Mouse (Mus musculus) neural tube, embryonic 12.5 days (tissue): Measurements from ENCODE around the gene Snx21. TPM values are rescaled to one million over a fixed set of nuclear protein-coding genes. Genes with fewer than 3 reads are reported as not detected.

Experiments used
- ATAC-seq: fragments of 200-750 bp; cut with Nextera tagmentation; 2 replicates; pipeline ENCODE4 v1.8.0; 2017; ENCODE audit warnings: low read depth, mild to moderate bottlenecking, moderate TSS enrichment, moderate library complexity; ENCODE audit not compliant: low FRiP score
- H3K27ac ChIP-seq: fragments of 300-500 bp; sonication (generic); 2 replicates; pipeline ENCODE4 v1.5.1; 2016
- H3K27me3 ChIP-seq: fragments of 300-500 bp; sonication (generic); replicated peaks from 2 replicates; pipeline ENCODE4 v1.6.1; 2016; ENCODE audit warnings: mild to moderate bottlenecking
- H3K36me3 ChIP-seq: fragments of 300-500 bp; sonication (generic); 2 replicates; pipeline ENCODE4 v1.6.1; 2016; ENCODE audit warnings: mild to moderate bottlenecking
- H3K4me1 ChIP-seq: fragments of 300-500 bp; sonication (generic); 2 replicates; pipeline ENCODE4 v1.6.1; 2016
- H3K4me2 ChIP-seq: fragments of 300-500 bp; sonication (generic); replicated peaks from 2 replicates; pipeline ENCODE4 v1.6.1; 2016; ENCODE audit warnings: mild to moderate bottlenecking
- H3K4me3 ChIP-seq: fragments of 300-500 bp; sonication (generic); 2 replicates; pipeline ENCODE4 v1.5.1; 2016
- H3K9ac ChIP-seq: fragments of 300-500 bp; sonication (generic); 2 replicates; pipeline ENCODE4 v1.6.1; 2016; ENCODE audit warnings: mild to moderate bottlenecking
- H3K9me3 ChIP-seq: fragments of 300-500 bp; sonication (generic); 2 replicates; pipeline ENCODE4 v1.6.1; 2016; ENCODE audit warnings: mild to moderate bottlenecking
- WGBS: fragments of 180-500 bp; shearing (Covaris S2); methylation state at CpG from one replicate; pipeline ENCODE4 v1.1.7; 2016; 5-methylcytosine and 5-hydroxymethylcytosine counted together
- polyA plus RNA-seq: library from polyadenylated mRNA; unstranded; fragments of >200 nt; fragmentation: Nextera tagmentation; extraction: Ambion mirVana; gene quantifications from 2 replicates; pipeline ENCODE4 v1.2.1, GENCODE M21; 2016

The Snx21 gene
- polyA plus RNA-seq, 1 experiment from 2014 or later = 15.6 TPM

DNA sequence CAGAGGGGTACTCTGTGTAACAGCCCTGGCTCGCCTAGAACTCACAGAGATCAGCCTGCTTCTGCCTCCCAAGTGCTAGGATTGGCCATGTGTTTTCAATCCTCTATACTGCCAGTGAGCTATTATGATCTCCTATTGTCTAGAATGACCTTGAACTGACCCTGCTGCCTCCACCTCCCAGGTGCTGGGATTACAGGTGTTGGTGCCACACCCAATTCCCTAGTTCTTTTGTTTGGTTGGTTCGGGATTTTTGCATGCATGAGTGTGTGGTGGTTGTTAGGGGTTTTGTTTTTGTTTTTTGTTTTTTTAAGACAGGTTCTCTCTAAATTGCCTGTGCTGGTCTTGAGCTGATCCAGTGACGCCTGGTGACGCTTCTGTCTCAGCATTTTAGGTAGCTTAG lies 38.3 kb downstream of the Snx21 start:
- H3K4me2 ChIP-seq = peak overlapping the region; percentile 67
- H3K4me1 ChIP-seq = peaks cover 5% of the 10 kb centered on the region; the same call in 1 of the 2 replicates
- H3K36me3 ChIP-seq = peaks cover 62% of the 10 kb centered on the region

GRCm38 (mm10) chr2:164825521-164825920 lies 39.9 kb downstream of the Snx21 start:
- ATAC-seq = no peak
- peaks cover 54% of the 10 kb centered on the region for H3K36me3 ChIP-seq

More for the DNA sequence above, 38.3 kb downstream of the Snx21 start:
- no peaks in the 10 kb centered on the region for H3K27me3 ChIP-seq
- no peaks in the 10 kb centered on the region; the same call in 1 of the 2 replicates for H3K9me3 ChIP-seq
- no peak for ATAC-seq
- no peak overlapping the region for H3K4me3 ChIP-seq
- no peak overlapping the region for H3K9ac ChIP-seq
- H3K27ac ChIP-seq = no peak overlapping the region
- WGBS = 91% methylated on average over 4 of the region's 4 CpGs

GRCm38 (mm10) chr2:164827146-164827850 lies 41.7 kb downstream of the Snx21 start:
- ATAC-seq = no peak
- H3K4me1 ChIP-seq = peaks cover 3% of the 10 kb centered on the region; the same call in 1 of the 2 replicates
- H3K4me3 ChIP-seq = no peak overlapping the region
- no peaks in the 10 kb centered on the region; the same call in 1 of the 2 replicates for H3K9me3 ChIP-seq
- H3K27ac ChIP-seq = no peak overlapping the region
- H3K27me3 ChIP-seq = no peaks in the 10 kb centered on the region
- 92% methylated on average over 16 of the region's 16 CpGs for WGBS
- H3K4me2 ChIP-seq = no peak overlapping the region
- H3K9ac ChIP-seq = no peak overlapping the region
- H3K36me3 ChIP-seq = peaks cover 43% of the 10 kb centered on the region

More at GRCm38 (mm10) chr2:164825521-164825920, 39.9 kb downstream of the Snx21 start:
- WGBS = 95% methylated on average over 17 of the region's 17 CpGs
- Histone ChIP-seq H3K27ac (no peak overlapping the region), H3K4me2 (no peak overlapping the region), H3K4me1 (peaks cover 5% of the 10 kb centered on the region; the same call in 1 of the 2 replicates), H3K9me3 (no peaks in the 10 kb centered on the region; the same call in 1 of the 2 replicates), H3K27me3 (no peaks in the 10 kb centered on the region), H3K9ac (no peak overlapping the region), H3K4me3 (no peak overlapping the region)

- H3K4me2 ChIP-seq = no peak within 1 kb of the TSS
- H3K4me3 ChIP-seq = no peak within 1 kb of the TSS
- peaks cover 43% of the 10 kb centered on the region for H3K36me3 ChIP-seq
- H3K27me3 ChIP-seq = no peaks in the 10 kb centered on the region
- peaks cover 7% of the 10 kb centered on the region for H3K4me1 ChIP-seq
- ATAC-seq = no peak
- H3K9ac ChIP-seq = no peak within 1 kb of the TSS
- WGBS = 90% methylated on average over 6 of the region's 6 CpGs
- H3K9me3 ChIP-seq = no peaks in the 10 kb centered on the region; the same call in 1 of the 2 replicates
- H3K27ac ChIP-seq = no peak within 1 kb of the TSS
Measured at GRCm38 (mm10) chr2:164828437-164828836, 42.8 kb downstream of the Snx21 start, which contains the start of gene Spata25. TSS of gene Spata25 (minus strand) at chr2:164828537.

- Histone ChIP-seq H3K4me1 (peaks cover 10% of the 10 kb centered on the region), H3K9me3 (no peaks in the 10 kb centered on the region; the same call in 1 of the 2 replicates), H3K27ac (no peak overlapping the region), H3K36me3 (peaks cover 43% of the 10 kb centered on the region), H3K4me2 (no peak overlapping the region), H3K4me3 (no peak overlapping the region), H3K27me3 (no peaks in the 10 kb centered on the region), H3K9ac (no peak overlapping the region)
- WGBS = 98% methylated on average over 1 of the region's 1 CpGs
- ATAC-seq = no peak
Measured at GRCm38 (mm10) chr2:164829090-164829489, 43.5 kb downstream of the Snx21 start.

GRCm38 (mm10) chr2:164831029-164831428 lies 45.4 kb downstream of the Snx21 start:
- 88% methylated on average over 10 of the region's 10 CpGs for WGBS
- H3K27me3 ChIP-seq = no peaks in the 10 kb centered on the region
- no peak for ATAC-seq
- H3K36me3 ChIP-seq = peaks cover 32% of the 10 kb centered on the region
- no peaks in the 10 kb centered on the region; the same call in 1 of the 2 replicates for H3K9me3 ChIP-seq
- peaks cover 22% of the 10 kb centered on the region for H3K4me1 ChIP-seq
- no peak overlapping the region for H3K4me3 ChIP-seq
- H3K9ac ChIP-seq = no peak overlapping the region
- no peak overlapping the region for H3K4me2 ChIP-seq
- no peak overlapping the region for H3K27ac ChIP-seq

DNA sequence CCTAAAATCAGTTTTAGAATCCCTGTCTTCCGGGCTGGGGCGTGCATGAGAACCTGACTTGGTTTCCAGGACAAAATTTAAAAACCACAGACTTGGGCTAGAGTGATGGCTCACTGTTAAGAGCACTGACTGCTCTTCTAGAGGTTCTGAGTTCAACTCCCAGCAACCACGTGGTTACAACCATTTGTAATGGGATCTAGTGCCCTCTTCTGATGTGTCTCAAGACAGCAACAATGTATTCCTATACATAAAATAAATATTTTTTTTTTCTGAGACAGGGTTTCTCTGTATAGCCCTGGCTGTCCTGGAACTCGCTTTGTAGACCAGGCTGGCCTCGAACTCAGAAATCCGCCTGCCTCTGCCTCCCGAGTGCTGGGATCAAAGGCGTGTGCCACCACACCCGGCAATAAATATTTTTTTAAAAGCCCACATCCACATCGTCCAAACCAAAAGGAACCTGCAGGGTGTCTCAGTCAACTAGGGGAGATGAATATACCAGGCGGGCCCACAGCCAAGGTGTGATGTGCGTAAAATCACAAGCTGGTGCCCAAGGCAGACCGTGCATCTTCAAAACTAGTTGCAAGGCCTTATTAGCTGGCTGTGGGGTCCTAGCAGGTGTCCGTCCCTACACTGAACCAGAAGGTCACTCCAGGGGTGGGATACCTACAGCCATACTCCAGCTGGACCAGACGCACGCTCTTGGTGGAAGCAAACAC lies 46.6 kb downstream of the Snx21 start:
- Histone ChIP-seq H3K9ac (peak overlapping the region; percentile 64), H3K27ac (no peak overlapping the region; the same call in 1 of the 2 replicates), H3K9me3 (no peaks in the 10 kb centered on the region; the same call in 1 of the 2 replicates), H3K36me3 (peaks cover 28% of the 10 kb centered on the region), H3K4me1 (peaks cover 22% of the 10 kb centered on the region), H3K4me3 (peak overlapping the region; percentile 61; the same call in 1 of the 2 replicates), H3K27me3 (no peaks in the 10 kb centered on the region), H3K4me2 (peak overlapping the region; percentile 92)
- no peak; the same call in 1 of the 2 replicates for ATAC-seq
- 63% methylated on average over 16 of the region's 16 CpGs for WGBS

GRCm38 (mm10) chr2:164832748-164833301 lies 47.2 kb downstream of the Snx21 start, which contains the start of gene Ctsa:
TSS of gene Ctsa (plus strand) at chr2:164832873.
- H3K4me3 ChIP-seq = peak within 1 kb of the TSS; percentile 61
- peak; percentile 57 for ATAC-seq
- H3K27ac ChIP-seq = peak within 1 kb of the TSS; percentile 55; the same call in 1 of the 2 replicates
- peak within 1 kb of the TSS; percentile 92 for H3K4me2 ChIP-seq
- peaks cover 22% of the 10 kb centered on the region for H3K4me1 ChIP-seq
- H3K27me3 ChIP-seq = no peaks in the 10 kb centered on the region
- H3K9me3 ChIP-seq = no peaks in the 10 kb centered on the region; the same call in 1 of the 2 replicates
- 1% methylated on average over 35 of the region's 35 CpGs for WGBS
- H3K9ac ChIP-seq = peak within 1 kb of the TSS; percentile 70
- H3K36me3 ChIP-seq = peaks cover 25% of the 10 kb centered on the region

- H3K4me2 ChIP-seq = peak within 1 kb of the TSS; percentile 92
- ATAC-seq = peak; percentile 73
- H3K27me3 ChIP-seq = no peaks in the 10 kb centered on the region
- H3K9ac ChIP-seq = peak within 1 kb of the TSS; percentile 70
- WGBS = under 1% methylated on average over 31 of the region's 31 CpGs
- peaks cover 25% of the 10 kb centered on the region for H3K36me3 ChIP-seq
- H3K4me1 ChIP-seq = peaks cover 22% of the 10 kb centered on the region
- peak within 1 kb of the TSS; percentile 55; the same call in 1 of the 2 replicates for H3K27ac ChIP-seq
- no peaks in the 10 kb centered on the region; the same call in 1 of the 2 replicates for H3K9me3 ChIP-seq
- H3K4me3 ChIP-seq = peak within 1 kb of the TSS; percentile 61
Measured at GRCm38 (mm10) chr2:164833314-164833959, 47.8 kb downstream of the Snx21 start, which contains the start of gene Neurl2. TSS of gene Neurl2 (minus strand) at chr2:164833456.

GRCm38 (mm10) chr2:164834531-164834930 lies 48.9 kb downstream of the Snx21 start:
- peaks cover 22% of the 10 kb centered on the region for H3K4me1 ChIP-seq
- 49% methylated on average over 8 of the region's 8 CpGs for WGBS
- peak overlapping the region; percentile 61 for H3K4me3 ChIP-seq
- H3K4me2 ChIP-seq = peak overlapping the region; percentile 92
- H3K9me3 ChIP-seq = no peaks in the 10 kb centered on the region
- no peaks in the 10 kb centered on the region for H3K27me3 ChIP-seq
- ATAC-seq = no peak
- peak overlapping the region; percentile 70 for H3K9ac ChIP-seq
- H3K36me3 ChIP-seq = peaks cover 32% of the 10 kb centered on the region
- no peak overlapping the region for H3K27ac ChIP-seq

DNA sequence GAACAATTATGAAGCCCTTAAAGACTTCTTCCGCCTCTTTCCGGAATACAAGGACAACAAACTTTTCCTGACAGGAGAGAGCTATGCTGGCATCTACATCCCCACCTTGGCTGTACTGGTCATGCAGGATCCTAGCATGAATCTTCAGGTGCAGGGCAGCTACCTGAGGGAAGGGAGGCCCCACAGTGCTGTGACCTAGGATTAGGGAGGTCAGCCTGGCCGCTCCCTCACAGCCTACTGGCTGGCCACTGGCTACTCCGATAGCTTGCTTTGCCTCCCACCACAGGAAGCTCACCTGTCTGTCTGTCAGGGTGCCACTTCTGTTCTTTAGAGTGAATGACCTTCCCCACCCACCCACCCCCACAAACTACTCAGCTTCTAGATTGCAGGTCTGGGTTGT lies 49.5 kb downstream of the Snx21 start:
- Histone ChIP-seq H3K4me2 (peak overlapping the region; percentile 92), H3K27ac (no peak overlapping the region), H3K9me3 (no peaks in the 10 kb centered on the region), H3K36me3 (peaks cover 35% of the 10 kb centered on the region), H3K27me3 (no peaks in the 10 kb centered on the region), H3K4me3 (0 out of 2 replicates have a peak overlapping the region, but pooled peaks have one; percentile 9), H3K4me1 (peaks cover 22% of the 10 kb centered on the region), H3K9ac (no peak overlapping the region)
- no peak for ATAC-seq
- WGBS = 96% methylated on average over 4 of the region's 4 CpGs
